Mouse (Mus musculus) hindbrain, embryonic 16.5 days (tissue): ENCODE measurements around the gene Gatd1. TPM values are rescaled to one million over a fixed set of nuclear protein-coding genes. Genes with fewer than 3 reads are reported as not detected.
"Not testable (repeated sequence)": the region's sequence is repeated elsewhere in the genome, so short reads cannot be mapped to it uniquely, and the experiment has no call there.

ENCODE experiments used
- ATAC-seq: fragments of 200-750 bp; cut with Nextera tagmentation; 2 replicates; pipeline ENCODE4 v1.8.0; 2017; ENCODE audit warnings: moderate TSS enrichment, moderate library complexity
- H3K27ac ChIP-seq: fragments of 300-500 bp; sonication (generic); 2 replicates; pipeline ENCODE4 v1.5.1; 2014; ENCODE audit warnings: low read depth, mild to moderate bottlenecking, control low read depth, low read length, moderate library complexity
- H3K27me3 ChIP-seq: fragments of 300-500 bp; sonication (generic); replicated peaks from 2 replicates; pipeline ENCODE4 v1.6.1; 2014; ENCODE audit warnings: low read length; ENCODE audit not compliant: control insufficient read depth, insufficient read depth
- H3K36me3 ChIP-seq: fragments of 300-500 bp; sonication (generic); 2 replicates; pipeline ENCODE4 v1.6.1; 2014; ENCODE audit warnings: mild to moderate bottlenecking, low read length, moderate library complexity, mixed read lengths; ENCODE audit not compliant: control insufficient read depth, insufficient read depth
- H3K4me1 ChIP-seq: fragments of 300-500 bp; sonication (generic); 2 replicates; pipeline ENCODE4 v1.6.1; 2014; ENCODE audit warnings: low read depth, low read length; ENCODE audit not compliant: control insufficient read depth, insufficient read depth
- H3K4me2 ChIP-seq: fragments of 300-500 bp; sonication (generic); 2 replicates; pipeline ENCODE4 v1.6.1; 2014; ENCODE audit warnings: mild to moderate bottlenecking, low read length, control low read depth, moderate library complexity
- H3K4me3 ChIP-seq: fragments of 300-500 bp; sonication (generic); 2 replicates; pipeline ENCODE4 v1.5.1; 2014; ENCODE audit warnings: mild to moderate bottlenecking, low read length, control low read depth, moderate library complexity
- H3K9ac ChIP-seq: fragments of 300-500 bp; sonication (generic); 2 replicates; pipeline ENCODE4 v1.6.1; 2014; ENCODE audit warnings: low read depth, mild to moderate bottlenecking, control low read depth, low read length, moderate library complexity
- H3K9me3 ChIP-seq: fragments of 300-500 bp; sonication (generic); 2 replicates; pipeline ENCODE4 v1.6.1; 2014; ENCODE audit warnings: mild to moderate bottlenecking, low read length, moderate library complexity; ENCODE audit not compliant: control insufficient read depth
- WGBS: fragments of 180-500 bp; shearing (Covaris S2); extraction: QIAGEN DNeasy Blood & Tissue Kit; methylation state at CpG from one replicate; pipeline ENCODE4 v1.1.7; 2014; 5-methylcytosine and 5-hydroxymethylcytosine counted together
- polyA plus RNA-seq: library from polyadenylated mRNA; unstranded; fragments of >200 nt; fragmentation: Nextera tagmentation; extraction: Ambion mirVana; gene quantifications from 2 replicates; pipeline ENCODE4 v1.2.1, GENCODE M21; 2015

Gatd1 gene
- polyA plus RNA-seq, 1 experiment from 2014 or later: 51.8 TPM

- Histone ChIP-seq H3K4me1 (0 out of 2 replicates have a peak, but pooled peaks cover 4% of the 10 kb centered on the region), H3K9me3 (no peaks in the 10 kb centered on the region), H3K4me2 (no peak overlapping the region), H3K27ac (no peak overlapping the region), H3K9ac (no peak overlapping the region), H3K27me3 (no peaks in the 10 kb centered on the region), H3K4me3 (no peak overlapping the region), H3K36me3 (no peaks in the 10 kb centered on the region)
- ATAC-seq: no peak
- 68% methylated on average over 7 of the region's 7 CpGs for WGBS
These were observed 5.0 kb upstream of the Gatd1 start for GRCm38 (mm10) chr7:141418970-141419369.

- WGBS: 74% methylated on average over 8 of the region's 8 CpGs
- H3K4me1 ChIP-seq: peaks cover 7% of the 10 kb centered on the region
- no peak overlapping the region for H3K4me2 ChIP-seq
- H3K4me3 ChIP-seq: no peak overlapping the region
- H3K27me3 ChIP-seq: no peaks in the 10 kb centered on the region
- no peak overlapping the region for H3K27ac ChIP-seq
- H3K9ac ChIP-seq: no peak overlapping the region
- ATAC-seq: no peak
- H3K36me3 ChIP-seq: no peaks in the 10 kb centered on the region
- no peaks in the 10 kb centered on the region for H3K9me3 ChIP-seq
These were observed 4.1 kb upstream of the Gatd1 start for GRCm38 (mm10) chr7:141417731-141418681.

- H3K27me3 ChIP-seq: no peaks in the 10 kb centered on the region
- H3K36me3 ChIP-seq: no peaks in the 10 kb centered on the region
- peaks cover 10% of the 10 kb centered on the region for H3K4me1 ChIP-seq
- H3K4me3 ChIP-seq: no peak overlapping the region
- no peak overlapping the region for H3K9ac ChIP-seq
- ATAC-seq: no peak
- no peak overlapping the region for H3K4me2 ChIP-seq
- 69% methylated on average over 6 of the region's 6 CpGs for WGBS
- no peak overlapping the region for H3K27ac ChIP-seq
- no peaks in the 10 kb centered on the region for H3K9me3 ChIP-seq
These were observed 2.4 kb upstream of the Gatd1 start for GRCm38 (mm10) chr7:141416144-141416841.

- H3K36me3 ChIP-seq: peaks cover 10% of the 10 kb centered on the region
- peaks cover 13% of the 10 kb centered on the region for H3K4me1 ChIP-seq
- H3K4me3 ChIP-seq: peak overlapping the region; percentile 76
- no peaks in the 10 kb centered on the region for H3K9me3 ChIP-seq
- no peaks in the 10 kb centered on the region for H3K27me3 ChIP-seq
- ATAC-seq: peak; percentile 12
- peak overlapping the region; percentile 96 for H3K4me2 ChIP-seq
- 4% methylated on average over 16 of the region's 16 CpGs for WGBS
- peak overlapping the region; percentile 87 for H3K27ac ChIP-seq
- peak overlapping the region; percentile 95 for H3K9ac ChIP-seq
These were observed 605 bp downstream of the Gatd1 start for GRCm38 (mm10) chr7:141413331-141413730.

GRCm38 (mm10) chr7:141411667-141412066 is 2.3 kb downstream of the Gatd1 start:
- no peak overlapping the region for H3K4me2 ChIP-seq
- no peak overlapping the region for H3K4me3 ChIP-seq
- no peaks in the 10 kb centered on the region for H3K9me3 ChIP-seq
- 100% methylated on average over 1 of the region's 1 CpGs for WGBS
- no peaks in the 10 kb centered on the region for H3K27me3 ChIP-seq
- H3K4me1 ChIP-seq: peaks cover 13% of the 10 kb centered on the region
- H3K9ac ChIP-seq: no peak overlapping the region
- H3K27ac ChIP-seq: no peak overlapping the region
- H3K36me3 ChIP-seq: peaks cover 10% of the 10 kb centered on the region
- ATAC-seq: no peak

DNA sequence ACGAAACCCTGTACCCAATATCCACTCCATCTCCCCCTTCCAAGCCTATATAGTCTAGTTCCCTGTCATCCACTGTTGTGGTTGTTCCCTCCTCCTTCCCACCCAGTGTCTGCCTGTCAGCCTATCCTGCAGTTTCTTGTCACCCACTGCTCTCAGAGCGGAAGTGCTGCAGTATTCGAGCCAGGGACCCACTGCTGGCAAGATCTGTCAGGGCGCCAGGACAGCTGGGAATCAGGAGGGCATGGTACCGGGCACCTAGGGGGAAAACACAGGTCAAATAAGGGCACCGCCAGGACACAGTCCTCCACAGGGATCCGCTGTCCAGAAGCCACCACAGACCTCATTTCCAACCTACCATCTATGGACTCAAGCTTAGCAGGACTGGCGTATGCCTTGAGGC is 3.3 kb downstream of the Gatd1 start:
- Histone ChIP-seq H3K4me3 (no peak overlapping the region), H3K36me3 (peaks cover 10% of the 10 kb centered on the region), H3K4me2 (no peak overlapping the region), H3K9ac (no peak overlapping the region), H3K4me1 (peaks cover 13% of the 10 kb centered on the region), H3K9me3 (no peaks in the 10 kb centered on the region), H3K27ac (no peak overlapping the region), H3K27me3 (no peaks in the 10 kb centered on the region)
- no peak for ATAC-seq
- WGBS: 91% methylated on average over 8 of the region's 8 CpGs

GRCm38 (mm10) chr7:141408833-141409232 is 5.1 kb downstream of the Gatd1 start:
- peaks cover 9% of the 10 kb centered on the region for H3K4me1 ChIP-seq
- no peak overlapping the region for H3K27ac ChIP-seq
- WGBS: 9% methylated on average over 11 of the region's 11 CpGs
- H3K9ac ChIP-seq: 0 out of 2 replicates have a peak overlapping the region, but pooled peaks have one; percentile 10
- no peak overlapping the region for H3K4me2 ChIP-seq
- no peaks in the 10 kb centered on the region for H3K27me3 ChIP-seq
- peaks cover 10% of the 10 kb centered on the region for H3K36me3 ChIP-seq
- peak; percentile 34; the same call in 1 of the 2 replicates for ATAC-seq
- no peak overlapping the region for H3K4me3 ChIP-seq
- no peaks in the 10 kb centered on the region for H3K9me3 ChIP-seq

- not testable (repeated sequence) for H3K9ac ChIP-seq, H3K4me3 ChIP-seq, H3K4me2 ChIP-seq, H3K27ac ChIP-seq, H3K9me3 ChIP-seq, H3K27me3 ChIP-seq, H3K4me1 ChIP-seq, ATAC-seq
- H3K36me3 ChIP-seq: peaks cover 12% of the 10 kb centered on the region
- WGBS: 98% methylated on average over 7 of the region's 7 CpGs
These were observed 6.3 kb downstream of the Gatd1 start for GRCm38 (mm10) chr7:141407670-141408069.

- Histone ChIP-seq H3K27me3 (no peaks in the 10 kb centered on the region), H3K4me2 (no peak overlapping the region), H3K27ac (no peak overlapping the region), H3K9ac (no peak overlapping the region), H3K4me1 (peaks cover 2% of the 10 kb centered on the region; the same call in 1 of the 2 replicates), H3K4me3 (no peak overlapping the region), H3K9me3 (no peaks in the 10 kb centered on the region), H3K36me3 (peaks cover 21% of the 10 kb centered on the region)
- ATAC-seq: no peak
- 88% methylated on average over 4 of the region's 4 CpGs for WGBS
These were observed 8.5 kb downstream of the Gatd1 start for GRCm38 (mm10) chr7:141405466-141405865.
